Mouse (Mus musculus) liver, embryonic 11.5 days (tissue): Measurements from ENCODE around the gene Tubgcp2. TPM values are rescaled to one million over a fixed set of nuclear protein-coding genes. Genes with fewer than 3 reads are reported as not detected.

ENCODE experiments used
- ATAC-seq: fragments of 200-750 bp; cut with Nextera tagmentation; replicated peaks from 2 replicates; pipeline ENCODE4 v1.8.0; 2017; ENCODE audit warnings: moderate number of reproducible peaks, mild to moderate bottlenecking, moderate TSS enrichment, moderate library complexity; ENCODE audit not compliant: low FRiP score
- DNase-seq: peaks from one replicate; pipeline ENCODE4 v3.0.0-alpha.2; 2017; ENCODE audit warnings: low spot score
- H3K27ac ChIP-seq: fragments of 300-500 bp; sonication (generic); 2 replicates; pipeline ENCODE4 v1.5.1; 2014; ENCODE audit warnings: mild to moderate bottlenecking, low read depth, low read length, control low read depth
- H3K27me3 ChIP-seq: fragments of 300-500 bp; sonication (generic); replicated peaks from 2 replicates; pipeline ENCODE4 v1.6.1; 2014; ENCODE audit warnings: low read length, mixed read lengths; ENCODE audit not compliant: control insufficient read depth, insufficient read depth
- H3K36me3 ChIP-seq: fragments of 300-500 bp; sonication (generic); 2 replicates; pipeline ENCODE4 v1.6.1; 2014; ENCODE audit warnings: mild to moderate bottlenecking, low read length, moderate library complexity, mixed read lengths; ENCODE audit not compliant: control insufficient read depth, insufficient read depth
- H3K4me1 ChIP-seq: fragments of 300-500 bp; sonication (generic); replicated peaks from 2 replicates; pipeline ENCODE4 v1.6.1; 2014; ENCODE audit warnings: low read length, mixed read lengths; ENCODE audit not compliant: control insufficient read depth, insufficient read depth
- H3K4me2 ChIP-seq: fragments of 300-500 bp; sonication (generic); 2 replicates; pipeline ENCODE4 v1.6.1; 2014; ENCODE audit warnings: mild to moderate bottlenecking, control low read depth, moderate library complexity
- H3K4me3 ChIP-seq: fragments of 300-500 bp; sonication (generic); 2 replicates; pipeline ENCODE4 v1.5.1; 2014; ENCODE audit warnings: low read depth, low read length, control low read depth
- H3K9ac ChIP-seq: fragments of 300-500 bp; sonication (generic); 2 replicates; pipeline ENCODE4 v1.6.1; 2014; ENCODE audit warnings: low read depth, low read length, control low read depth
- H3K9me3 ChIP-seq: fragments of 300-500 bp; sonication (generic); 2 replicates; pipeline ENCODE4 v1.6.1; 2016; ENCODE audit warnings: low read length, inconsistent platforms, mixed read lengths; ENCODE audit not compliant: control insufficient read depth
- WGBS: fragments of 180-500 bp; shearing (Covaris S2); extraction: QIAGEN DNeasy Blood & Tissue Kit; methylation state at CpG from one replicate; pipeline ENCODE4 v1.1.7; 2014; 5-methylcytosine and 5-hydroxymethylcytosine counted together
- polyA plus RNA-seq: library from polyadenylated mRNA; unstranded; fragments of >200 nt; fragmentation: Nextera tagmentation; extraction: Ambion mirVana; gene quantifications from 2 replicates; pipeline ENCODE4 v1.2.1, GENCODE M21; 2014

Tubgcp2 gene
- polyA plus RNA-seq, 1 experiment from 2014 or later: 45.1 TPM

DNA sequence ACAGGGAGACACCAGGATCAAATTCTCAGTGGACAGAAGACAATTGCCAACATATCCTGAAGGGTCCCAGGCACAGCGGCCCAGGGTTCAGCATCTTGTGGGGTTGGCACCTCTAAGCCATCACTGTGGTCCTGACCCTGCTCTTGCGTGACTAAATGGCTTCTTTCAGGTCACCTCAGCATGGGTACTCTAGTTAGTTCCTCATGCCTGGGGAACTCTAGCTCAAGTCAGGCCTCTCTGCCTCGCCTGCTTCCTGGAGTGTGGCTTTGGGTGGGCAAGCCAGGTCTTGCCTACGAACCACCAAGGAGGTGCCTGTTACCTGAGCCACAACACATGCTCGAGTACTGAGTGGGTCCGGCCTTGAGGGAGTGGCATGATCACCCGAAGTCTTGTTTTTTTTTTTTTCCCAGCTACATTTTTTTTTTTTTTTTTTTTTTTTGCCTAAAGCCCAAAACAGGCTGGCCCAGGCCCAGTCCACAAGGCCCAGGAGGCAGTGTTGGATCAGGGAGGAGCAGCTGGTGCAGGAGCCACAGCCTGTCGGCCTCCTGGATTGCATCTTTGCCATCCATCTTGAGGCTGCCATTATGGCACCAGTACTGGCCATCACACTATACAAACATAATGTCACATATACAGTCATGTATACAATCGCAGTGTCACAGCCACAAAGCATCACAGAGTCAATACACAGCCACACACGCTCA is 66.1 kb downstream of the Tubgcp2 start:
- no peak for DNase-seq
- H3K27ac ChIP-seq: no peak overlapping the region
- H3K36me3 ChIP-seq: no peaks in the 10 kb centered on the region
- no peaks in the 10 kb centered on the region for H3K9me3 ChIP-seq
- H3K4me3 ChIP-seq: no peak overlapping the region
- no peak for ATAC-seq
- H3K27me3 ChIP-seq: no peaks in the 10 kb centered on the region
- H3K4me1 ChIP-seq: no peaks in the 10 kb centered on the region
- H3K9ac ChIP-seq: no peak overlapping the region
- WGBS: 81% methylated on average over 10 of the region's 10 CpGs
- no peak overlapping the region for H3K4me2 ChIP-seq

DNA sequence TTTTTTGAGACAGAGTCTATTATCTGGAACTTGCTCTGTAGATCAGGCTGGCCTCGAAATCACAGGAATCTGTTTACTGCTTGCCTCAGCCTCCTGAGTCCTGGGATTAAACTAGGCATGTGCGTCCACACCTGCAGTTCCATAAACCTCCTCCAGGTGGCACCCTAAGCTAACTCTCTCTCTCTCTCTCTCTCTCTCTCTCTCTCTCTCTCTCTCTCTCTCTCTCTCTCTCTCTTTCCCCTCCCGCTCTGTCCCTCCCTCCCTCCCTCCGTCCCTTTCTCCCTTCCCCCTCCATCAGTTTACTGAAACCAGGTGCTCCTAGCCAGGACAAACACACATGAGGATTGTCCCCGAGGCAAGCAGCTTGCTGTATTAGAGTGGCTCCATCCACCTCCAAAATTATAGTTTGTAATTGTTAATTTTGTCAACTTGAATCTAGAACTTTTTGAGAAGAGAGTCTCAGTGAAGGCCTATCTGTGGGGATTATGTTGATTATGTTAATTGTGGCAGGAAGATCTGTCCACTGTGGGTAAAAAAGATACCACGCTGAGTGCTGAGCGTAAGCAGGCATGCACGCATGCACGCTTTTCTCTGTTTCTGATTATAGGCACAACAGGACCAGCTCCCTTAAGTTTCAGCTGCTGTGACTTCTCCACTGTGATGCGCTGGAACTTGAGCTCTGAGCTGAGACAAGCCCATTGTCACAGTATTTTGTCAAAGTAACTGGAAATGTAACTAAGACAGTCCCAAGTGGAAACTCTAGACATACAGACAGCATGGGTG is 66.9 kb downstream of the Tubgcp2 start:
- no peaks in the 10 kb centered on the region for H3K36me3 ChIP-seq
- H3K4me1 ChIP-seq: no peaks in the 10 kb centered on the region
- DNase-seq (no peak), ATAC-seq (no peak)
- H3K27ac ChIP-seq: no peak overlapping the region
- no peak overlapping the region for H3K9ac ChIP-seq
- no peaks in the 10 kb centered on the region for H3K9me3 ChIP-seq
- no peak overlapping the region for H3K4me3 ChIP-seq
- no peak overlapping the region for H3K4me2 ChIP-seq
- WGBS: 42% methylated on average over 10 of the region's 10 CpGs
- H3K27me3 ChIP-seq: no peaks in the 10 kb centered on the region

- H3K4me1 ChIP-seq: no peaks in the 10 kb centered on the region
- H3K27me3 ChIP-seq: no peaks in the 10 kb centered on the region
- WGBS: 55% methylated on average over 5 of the region's 5 CpGs
- no peak overlapping the region for H3K4me3 ChIP-seq
- DNase-seq (no peak), ATAC-seq (no peak)
- no peak overlapping the region for H3K4me2 ChIP-seq
- no peaks in the 10 kb centered on the region for H3K36me3 ChIP-seq
- H3K9ac ChIP-seq: no peak overlapping the region
- no peak overlapping the region for H3K27ac ChIP-seq
- no peaks in the 10 kb centered on the region for H3K9me3 ChIP-seq
Measured at GRCm38 (mm10) chr7:139968428-139968827, 68.0 kb downstream of the Tubgcp2 start.

DNA sequence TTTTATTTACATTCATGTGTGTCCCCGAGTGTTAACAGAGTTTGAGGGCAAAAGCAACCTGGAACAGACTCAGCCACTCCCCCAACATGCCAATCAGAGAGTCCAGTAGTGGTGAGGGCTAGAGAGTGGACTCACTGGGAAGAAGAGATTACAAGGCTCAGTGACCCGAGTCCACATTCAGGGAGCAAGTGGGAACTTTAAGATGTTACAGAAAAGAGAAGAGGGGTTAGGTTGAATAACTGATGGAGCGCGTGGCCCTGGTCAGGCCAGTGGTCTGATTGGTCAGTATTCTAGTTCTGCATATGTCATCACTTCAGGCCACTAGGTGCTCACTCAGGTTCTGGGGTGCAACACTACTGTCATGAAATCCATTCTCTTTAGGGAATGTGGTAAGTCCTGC is 69.3 kb downstream of the Tubgcp2 start:
- no peak overlapping the region for H3K4me2 ChIP-seq
- no peaks in the 10 kb centered on the region for H3K36me3 ChIP-seq
- no peak overlapping the region for H3K4me3 ChIP-seq
- no peak overlapping the region for H3K9ac ChIP-seq
- 35% methylated on average over 4 of the region's 4 CpGs for WGBS
- no peaks in the 10 kb centered on the region for H3K27me3 ChIP-seq
- DNase-seq (no peak), ATAC-seq (no peak)
- no peak overlapping the region for H3K27ac ChIP-seq
- H3K9me3 ChIP-seq: no peaks in the 10 kb centered on the region
- no peaks in the 10 kb centered on the region for H3K4me1 ChIP-seq

DNA sequence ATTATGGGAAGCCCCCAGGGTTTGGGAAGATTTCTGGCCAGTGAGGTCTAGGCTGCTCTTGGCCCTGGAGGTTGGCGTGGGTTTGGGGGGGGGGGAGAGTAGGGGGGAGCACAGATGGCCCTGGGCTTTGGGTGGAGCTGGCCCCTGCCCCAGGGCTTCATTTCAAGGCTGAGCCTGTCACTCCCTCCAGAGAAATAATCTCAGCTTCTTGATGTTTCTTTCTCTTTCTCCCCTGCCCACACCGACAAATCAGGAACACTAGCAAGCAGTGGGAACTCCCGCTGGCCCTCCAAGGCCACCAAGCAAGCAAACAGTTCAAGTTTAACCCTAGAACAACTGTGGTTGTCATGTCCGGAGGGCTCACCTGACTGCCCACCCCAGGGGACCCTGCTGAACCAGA is 72.7 kb downstream of the Tubgcp2 start:
- 62% methylated on average over 4 of the region's 4 CpGs for WGBS
- no peaks in the 10 kb centered on the region for H3K9me3 ChIP-seq
- H3K9ac ChIP-seq: no peak overlapping the region
- H3K36me3 ChIP-seq: no peaks in the 10 kb centered on the region
- H3K4me2 ChIP-seq: no peak overlapping the region
- no peak overlapping the region for H3K4me3 ChIP-seq
- no peaks in the 10 kb centered on the region for H3K4me1 ChIP-seq
- no peaks in the 10 kb centered on the region for H3K27me3 ChIP-seq
- DNase-seq (no peak), ATAC-seq (no peak)
- H3K27ac ChIP-seq: no peak overlapping the region

DNA sequence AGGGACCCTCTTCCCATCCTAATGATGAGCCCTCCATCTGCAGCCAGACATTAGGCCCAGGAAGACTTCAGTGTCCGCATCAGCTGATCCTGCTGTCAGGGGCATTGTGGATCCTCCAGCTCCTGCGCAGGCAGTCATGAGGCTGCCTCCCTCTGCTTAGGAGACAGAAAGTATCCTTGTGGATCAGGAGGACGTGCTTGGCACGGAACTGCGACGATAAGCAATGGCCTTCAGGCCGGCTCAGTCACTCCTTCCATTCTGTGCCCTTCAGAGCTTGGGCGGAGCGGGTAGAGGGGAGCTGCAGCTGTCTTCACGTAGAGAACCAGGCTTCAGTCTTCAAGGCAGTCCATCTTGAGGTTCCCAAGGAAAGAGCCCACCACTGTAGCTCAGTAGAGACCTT is 75.3 kb downstream of the Tubgcp2 start:
- DNase-seq (no peak), ATAC-seq (no peak)
- H3K27ac ChIP-seq: no peak overlapping the region
- no peaks in the 10 kb centered on the region; the same call in 1 of the 2 replicates for H3K4me1 ChIP-seq
- no peak overlapping the region for H3K4me2 ChIP-seq
- H3K36me3 ChIP-seq: no peaks in the 10 kb centered on the region
- no peak overlapping the region for H3K4me3 ChIP-seq
- H3K9me3 ChIP-seq: no peaks in the 10 kb centered on the region
- H3K27me3 ChIP-seq: peaks cover 11% of the 10 kb centered on the region
- no peak overlapping the region for H3K9ac ChIP-seq
- 78% methylated on average over 10 of the region's 10 CpGs for WGBS

DNA sequence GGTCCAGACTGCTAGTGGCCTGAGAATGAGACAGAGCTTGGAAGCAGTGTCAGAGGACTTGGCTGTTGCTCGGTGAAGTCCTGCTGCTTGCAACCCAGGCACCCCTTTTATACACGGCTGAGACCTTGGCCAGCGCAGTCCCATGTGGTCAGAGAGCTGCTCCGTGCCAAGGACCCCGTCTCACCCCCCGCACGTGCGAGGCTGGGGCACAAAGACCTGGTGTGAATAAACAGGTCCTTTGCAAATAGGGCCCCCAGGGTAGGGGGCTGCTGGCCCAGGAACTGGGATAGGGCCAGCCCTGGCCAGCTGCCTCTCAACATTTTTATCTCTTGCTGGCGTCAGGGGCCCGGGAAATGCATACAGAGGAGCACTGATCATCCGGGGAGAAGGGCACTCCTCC is 78.5 kb downstream of the Tubgcp2 start:
- Histone ChIP-seq H3K27me3 (peaks cover 13% of the 10 kb centered on the region), H3K4me1 (no peaks in the 10 kb centered on the region; the same call in 1 of the 2 replicates), H3K4me2 (no peak overlapping the region), H3K4me3 (no peak overlapping the region), H3K27ac (no peak overlapping the region), H3K9me3 (no peaks in the 10 kb centered on the region), H3K9ac (no peak overlapping the region), H3K36me3 (no peaks in the 10 kb centered on the region)
- WGBS: 30% methylated on average over 11 of the region's 11 CpGs
- no peak for ATAC-seq
- no peak for DNase-seq

GRCm38 (mm10) chr7:139957437-139957836 is 79.0 kb downstream of the Tubgcp2 start:
- Histone ChIP-seq H3K9me3 (no peaks in the 10 kb centered on the region), H3K4me2 (no peak overlapping the region), H3K27ac (no peak overlapping the region), H3K36me3 (no peaks in the 10 kb centered on the region), H3K4me1 (no peaks in the 10 kb centered on the region; the same call in 1 of the 2 replicates), H3K9ac (no peak overlapping the region), H3K4me3 (no peak overlapping the region), H3K27me3 (peaks cover 13% of the 10 kb centered on the region)
- ATAC-seq (no peak), DNase-seq (no peak)
- 32% methylated on average over 11 of the region's 11 CpGs for WGBS

DNA sequence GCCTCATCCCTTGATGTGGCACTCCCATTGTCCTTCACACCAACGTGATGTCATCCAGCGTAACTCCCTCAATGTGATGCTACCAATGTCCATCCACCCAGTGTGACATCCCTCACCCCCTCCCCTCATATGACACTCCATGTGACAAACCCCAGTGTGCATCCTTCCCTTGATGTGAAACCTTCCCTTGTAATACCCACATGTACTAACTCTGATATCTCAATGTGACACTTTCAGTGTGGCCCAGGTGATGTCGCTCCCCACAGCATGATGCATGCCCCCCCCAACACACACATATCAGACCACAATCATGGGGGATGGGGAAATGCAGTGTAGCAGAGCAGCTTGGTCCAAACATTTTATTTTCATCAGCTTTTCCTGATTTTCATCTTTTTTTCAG is 79.8 kb downstream of the Tubgcp2 start:
- H3K27ac ChIP-seq: no peak overlapping the region
- no peak overlapping the region for H3K4me2 ChIP-seq
- ATAC-seq (no peak), DNase-seq (no peak)
- H3K36me3 ChIP-seq: no peaks in the 10 kb centered on the region
- H3K4me1 ChIP-seq: no peaks in the 10 kb centered on the region; the same call in 1 of the 2 replicates
- H3K4me3 ChIP-seq: no peak overlapping the region
- H3K9ac ChIP-seq: no peak overlapping the region
- H3K9me3 ChIP-seq: no peaks in the 10 kb centered on the region
- H3K27me3 ChIP-seq: peaks cover 13% of the 10 kb centered on the region
- 69% methylated on average over 3 of the region's 3 CpGs for WGBS
